In genomic region chr7:91429712-91430275, GRCm38 (mm10) we compare ENCODE assay signal across 20 mouse cellular contexts.
DNase-seq lines count a peak whose midpoint lies in the region; ATAC-seq and TF ChIP-seq lines count a peak whose summit lies in the region.
"Had no signal": no experiment of that assay in that cellular context is flagged by ENCODE, and none has a peak within 500 bp of the region (broad histone marks: within the 10 kb centered on the region; RNA-seq: fewer than 3 reads in every experiment).

No protein-coding gene starts in this region.

- no peaks in the 10 kb centered on the region for H3K4me1 ChIP-seq in forebrain, embryonic 11.5 days (replicated peaks; ENCODE audit: control insufficient read depth, insufficient read depth, low read length)
- no peaks in the 10 kb centered on the region for H3K4me1 ChIP-seq in forebrain, postnatal 0 days (ENCODE audit: insufficient read depth)
- peaks cover 5% of the 10 kb centered on the region for H3K4me1 ChIP-seq in forebrain, embryonic 16.5 days (replicated peaks; ENCODE audit: control insufficient read depth, insufficient read depth, low read length)
- H3K4me1 ChIP-seq: heart, embryonic 13.5 days; hindbrain, embryonic 12.5 days had no signal

- intact Hi-C loops in left cerebral cortex, adult 2 months (cut with DNase I): loop anchor here (2.0 to 10.0 kb wide), 5 partner anchors 167 to 917 kb away; no protein-coding TSS in a partner anchor
- intact Hi-C loops in left cerebral cortex, postnatal 36 days (cut with DNase I): loop anchor here (5.0 kb wide), 3 partner anchors 167 to 912 kb away; no protein-coding TSS in a partner anchor

- H3K4me2 ChIP-seq in forebrain, embryonic 11.5 days (ENCODE audit: low read depth, low read length, severe bottlenecking): no peak overlapping the region
- no peak overlapping the region for H3K4me2 ChIP-seq in forebrain, postnatal 0 days (ENCODE audit: low read depth)
- no peak overlapping the region for H3K4me2 ChIP-seq in forebrain, embryonic 16.5 days (ENCODE audit: low read length)
- H3K4me2 ChIP-seq: heart, embryonic 13.5 days; hindbrain, embryonic 12.5 days had no signal

- no peaks in the 10 kb centered on the region for H3K9me3 ChIP-seq in forebrain, embryonic 11.5 days (ENCODE audit: control insufficient read depth, low read length)
- H3K9me3 ChIP-seq in forebrain, postnatal 0 days (ENCODE audit: low read length): no peaks in the 10 kb centered on the region
- H3K9me3 ChIP-seq in forebrain, embryonic 16.5 days (ENCODE audit: control insufficient read depth, low read length): no peaks in the 10 kb centered on the region
- H3K9me3 ChIP-seq: heart, embryonic 13.5 days; hindbrain, embryonic 12.5 days had no signal

- peak; percentile 62 for ATAC-seq in forebrain, embryonic 11.5 days (replicated peaks; ENCODE audit: low FRiP score)
- ATAC-seq in forebrain, postnatal 0 days: no peak; the same call in 1 of the 2 replicates
- ATAC-seq in forebrain, embryonic 16.5 days: peak; percentile 78
- ATAC-seq in erythroblast, adult 5-6 weeks (replicated peaks; ENCODE audit: low FRiP score, poor library complexity, severe bottlenecking): no peak
- ATAC-seq: activated CD4-positive, CD25-positive, alpha-beta regulatory T cell, adult 4 months; hindbrain, embryonic 16.5 days; inflammation-experienced regulatory T-cells, adult 6 months; intestine, postnatal 0 days; Patski had no signal

- H3K27ac ChIP-seq in forebrain, embryonic 11.5 days (ENCODE audit: low read depth, low read length): no peak overlapping the region
- H3K27ac ChIP-seq in forebrain, postnatal 0 days (ENCODE audit: low read depth, low read length): no peak overlapping the region
- peak overlapping the region; percentile 16; the same call in 1 of the 2 replicates for H3K27ac ChIP-seq in left cerebral cortex, adult 2 months
- no peak overlapping the region for H3K27ac ChIP-seq in forebrain, embryonic 16.5 days (ENCODE audit: low read length)
- H3K27ac ChIP-seq: gastrocnemius, adult 2 months; heart, embryonic 13.5 days; hindbrain, embryonic 12.5 days had no signal

- no peaks in the 10 kb centered on the region for H3K36me3 ChIP-seq in forebrain, embryonic 11.5 days (ENCODE audit: control insufficient read depth, insufficient read depth, low read length)
- no peaks in the 10 kb centered on the region for H3K36me3 ChIP-seq in forebrain, postnatal 0 days (ENCODE audit: insufficient read depth)
- no peaks in the 10 kb centered on the region for H3K36me3 ChIP-seq in forebrain, embryonic 16.5 days (ENCODE audit: control insufficient read depth, insufficient read depth)
- H3K36me3 ChIP-seq: heart, embryonic 13.5 days; hindbrain, embryonic 12.5 days had no signal

- WGBS in forebrain, embryonic 11.5 days: 57% methylated on average over 5 of the region's 5 CpGs
- 27% methylated on average over 5 of the region's 5 CpGs for WGBS in forebrain, postnatal 0 days
- WGBS in forebrain, embryonic 16.5 days: 19% methylated on average over 5 of the region's 5 CpGs

- H3K4me3 ChIP-seq in forebrain, embryonic 11.5 days (ENCODE audit: low read depth, low read length): no peak overlapping the region
- H3K4me3 ChIP-seq in forebrain, postnatal 0 days (ENCODE audit: low read depth, low read length): no peak overlapping the region
- H3K4me3 ChIP-seq in left cerebral cortex, adult 2 months: no peak overlapping the region
- no peak overlapping the region for H3K4me3 ChIP-seq in forebrain, embryonic 16.5 days (replicated peaks; ENCODE audit: low read length)
- H3K4me3 ChIP-seq: gastrocnemius, adult 2 months; heart, embryonic 13.5 days; hindbrain, embryonic 12.5 days had no signal

- no peak overlapping the region for H3K9ac ChIP-seq in forebrain, embryonic 11.5 days (ENCODE audit: low read length)
- no peak overlapping the region for H3K9ac ChIP-seq in forebrain, postnatal 0 days
- H3K9ac ChIP-seq in forebrain, embryonic 16.5 days (replicated peaks; ENCODE audit: low read depth, low read length): no peak overlapping the region
- H3K9ac ChIP-seq: heart, embryonic 13.5 days; hindbrain, embryonic 12.5 days had no signal

- DNase-seq in forebrain, embryonic 11.5 days (ENCODE audit: low spot score): no peak
- DNase-seq in forebrain, postnatal 0 days: no peak
- no peak for DNase-seq in left cerebral cortex, adult 2 months (ENCODE audit: extremely low spot score in 1 of 2, low spot score in 2 of 2)
- no peak for DNase-seq in left cerebral cortex, postnatal 36 days (ENCODE audit: low spot score in 2 of 2)
- DNase-seq in thymus, adult 18-20 months: no peak
- DNase-seq: adrenal gland, postnatal 25 days; cerebellum, adult 2 months; cerebellum, postnatal 10 days; gastrocnemius, adult 2 months; gastrocnemius, postnatal 25 days; heart, postnatal 36 days had no signal

- no peaks in the 10 kb centered on the region for H3K27me3 ChIP-seq in forebrain, embryonic 11.5 days (ENCODE audit: control insufficient read depth, insufficient read depth, low read length)
- no peaks in the 10 kb centered on the region for H3K27me3 ChIP-seq in forebrain, postnatal 0 days (ENCODE audit: insufficient read depth, low read length)
- H3K27me3 ChIP-seq in forebrain, embryonic 16.5 days (replicated peaks; ENCODE audit: control insufficient read depth, insufficient read depth, low read length): no peaks in the 10 kb centered on the region
- H3K27me3 ChIP-seq: heart, embryonic 13.5 days; hindbrain, embryonic 12.5 days had no signal

- TF ChIP-seq CTCF in forebrain, postnatal 0 days (IDR thresholded peaks at IDR 0.05; ENCODE audit: low read depth): no peak
- TF ChIP-seq CTCF in left cerebral cortex, adult 2 months (IDR thresholded peaks at IDR 0.05): no peak

Comparison
In these comparisons a context has a peak if more than half of its experiments do, and no peak if none do; other contexts are left out.
1. ATAC-seq: peak in forebrain, embryonic 11.5 days (single experiment) and forebrain, embryonic 16.5 days (single experiment); none in forebrain, postnatal 0 days (single experiment) and erythroblast, adult 5-6 weeks (single experiment).